Mouse (Mus musculus) right cerebral cortex, adult 18-20 months (tissue): Measurements from ENCODE around the gene Lnpk.

ENCODE experiments used
- DNase-seq: peaks from one replicate; pipeline ENCODE4 v3.0.0; 2022; ENCODE audit warnings: mixed read lengths

Lnpk gene

GRCm38 (mm10) chr2:74578843-74579489 is at the start of gene Lnpk:
Lnpk (minus strand) TSS chr2:74579435.
- DNase-seq, result peak; percentile 96

GRCm38 (mm10) chr2:74620368-74620767 is 41.1 kb upstream of the Lnpk start:
- no peak for DNase-seq

GRCm38 (mm10) chr2:74619676-74620246 is 40.5 kb upstream of the Lnpk start:
- DNase-seq, result no peak

- DNase-seq, result no peak
Measured at GRCm38 (mm10) chr2:74617706-74618105, 38.5 kb upstream of the Lnpk start.

GRCm38 (mm10) chr2:74611406-74611805 is 32.2 kb upstream of the Lnpk start:
- no peak for DNase-seq

- DNase-seq, result no peak
Measured at GRCm38 (mm10) chr2:74609350-74609749, 30.1 kb upstream of the Lnpk start.

GRCm38 (mm10) chr2:74606087-74606760 is 27.0 kb upstream of the Lnpk start:
- no peak for DNase-seq

- no peak for DNase-seq
Measured at GRCm38 (mm10) chr2:74604011-74604410, 24.8 kb upstream of the Lnpk start.

GRCm38 (mm10) chr2:74602483-74602882 is 23.2 kb upstream of the Lnpk start:
- no peak for DNase-seq

- no peak for DNase-seq
Measured at GRCm38 (mm10) chr2:74597169-74597568, 17.9 kb upstream of the Lnpk start.

GRCm38 (mm10) chr2:74596094-74596493 is 16.9 kb upstream of the Lnpk start:
- no peak for DNase-seq

GRCm38 (mm10) chr2:74578146-74578842 is 941 bp downstream of the Lnpk start:
- DNase-seq, result peak; percentile 43

- no peak for DNase-seq
Measured at GRCm38 (mm10) chr2:74570390-74570789, 8.8 kb downstream of the Lnpk start.

GRCm38 (mm10) chr2:74559822-74560221 is 19.4 kb downstream of the Lnpk start:
- no peak for DNase-seq

GRCm38 (mm10) chr2:74559092-74559491 is 20.1 kb downstream of the Lnpk start:
- DNase-seq, result no peak

- no peak for DNase-seq
Measured at GRCm38 (mm10) chr2:74557451-74557850, 21.8 kb downstream of the Lnpk start.

GRCm38 (mm10) chr2:74551929-74552328 is 27.3 kb downstream of the Lnpk start:
- no peak for DNase-seq

- DNase-seq, result no peak
Measured at GRCm38 (mm10) chr2:74548306-74548705, 30.9 kb downstream of the Lnpk start.

- DNase-seq, result no peak
Measured at GRCm38 (mm10) chr2:74508302-74508701, 70.9 kb downstream of the Lnpk start.

- no peak for DNase-seq
Measured at GRCm38 (mm10) chr2:74506439-74506838, 72.8 kb downstream of the Lnpk start.

- peak; percentile 7 for DNase-seq
Measured at GRCm38 (mm10) chr2:74500307-74500706, 78.9 kb downstream of the Lnpk start.

GRCm38 (mm10) chr2:74497851-74498250 is 81.4 kb downstream of the Lnpk start:
- DNase-seq, result no peak

- no peak for DNase-seq
Measured at GRCm38 (mm10) chr2:74491426-74491825, 87.8 kb downstream of the Lnpk start.

GRCm38 (mm10) chr2:74490186-74490585 is 89.0 kb downstream of the Lnpk start:
- DNase-seq, result no peak
